Mouse (Mus musculus): Measurements from ENCODE around the gene Ulbp1. TPM values are rescaled to one million over a fixed set of nuclear protein-coding genes. Genes with fewer than 3 reads are reported as not detected.

Gene Ulbp1
- polyA plus RNA-seq, 1 experiment from 2014 or later, result 7.4 TPM

DNA sequence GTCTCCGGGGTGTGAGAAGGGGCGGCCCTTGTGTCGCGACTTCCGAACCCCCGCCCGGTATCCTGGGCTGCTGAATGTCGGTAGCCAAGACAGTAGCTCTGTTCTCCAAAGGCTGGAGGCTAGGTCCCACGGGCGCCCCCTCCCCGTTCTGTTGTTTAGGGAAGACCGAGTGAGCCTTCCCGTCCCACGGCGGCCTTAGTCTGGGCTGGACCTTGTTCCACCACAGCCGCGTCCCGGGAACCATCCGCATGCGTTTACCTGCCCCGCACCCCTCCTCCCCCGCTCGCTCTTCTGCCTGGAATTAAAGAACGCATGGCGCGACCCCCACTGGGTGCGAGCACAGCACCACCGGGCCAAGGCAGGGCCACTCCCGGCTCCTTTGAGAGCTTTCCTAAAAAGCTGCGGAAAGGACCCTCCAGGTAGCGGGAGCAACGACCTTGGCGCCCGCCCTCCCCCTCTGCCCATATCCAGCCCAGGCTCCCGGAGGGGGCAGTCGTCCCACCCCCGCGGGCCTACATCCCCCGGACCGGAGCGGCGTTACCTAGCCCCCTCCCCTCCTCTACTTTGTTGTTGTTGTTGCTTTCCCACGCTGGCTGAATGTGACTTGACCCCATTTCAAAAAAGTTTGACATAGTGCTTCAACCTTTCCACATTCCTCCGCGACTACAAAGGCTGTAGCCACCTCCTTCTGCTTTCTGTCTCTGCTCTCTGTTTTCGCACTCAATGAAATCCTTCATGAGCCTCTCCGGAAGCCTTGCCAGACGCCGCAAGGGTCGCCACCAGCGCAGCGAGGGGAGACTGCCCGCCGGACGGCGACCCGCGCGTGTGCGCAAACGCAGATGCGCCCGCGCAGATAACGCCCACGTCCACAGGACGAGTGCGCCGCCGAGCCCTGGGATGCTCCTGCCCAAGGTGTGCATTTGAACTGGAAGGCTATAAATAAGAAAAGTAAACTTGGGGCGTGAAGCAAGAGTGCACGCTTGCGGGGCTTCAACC lies 81.2 kb downstream of the Ulbp1 start:
- H3K9me3 ChIP-seq (replicated peaks), result no peaks in the 10 kb centered on the region
- peaks cover 21% of the 10 kb centered on the region for H3K4me1 ChIP-seq (replicated peaks)
- peak overlapping the region; percentile 61 for H3K9ac ChIP-seq
- ATAC-seq (replicated peaks; ENCODE audit: insufficient number of reproducible peaks, insufficient read depth, low FRiP score, low read depth), result no peak; the same call in 1 of the 2 replicates
- H3K4me3 ChIP-seq, result peak overlapping the region; percentile 66
- H3K4me2 ChIP-seq, result peak overlapping the region; percentile 96
- H3K36me3 ChIP-seq, result no peaks in the 10 kb centered on the region
- H3K27me3 ChIP-seq, result peaks cover 29% of the 10 kb centered on the region
- under 1% methylated on average over 68 of the region's 73 CpGs for WGBS
- H3K27ac ChIP-seq, result no peak overlapping the region

- no peak for ATAC-seq (replicated peaks; ENCODE audit: insufficient number of reproducible peaks, insufficient read depth, low FRiP score, low read depth)
- whole genome bisulfite sequencing, result 0% methylated on average over 20 of the region's 20 CpGs
Observed at GRCm38 (mm10) chr10:7391561-7391934, 81.9 kb downstream of the Ulbp1 start.

DNA sequence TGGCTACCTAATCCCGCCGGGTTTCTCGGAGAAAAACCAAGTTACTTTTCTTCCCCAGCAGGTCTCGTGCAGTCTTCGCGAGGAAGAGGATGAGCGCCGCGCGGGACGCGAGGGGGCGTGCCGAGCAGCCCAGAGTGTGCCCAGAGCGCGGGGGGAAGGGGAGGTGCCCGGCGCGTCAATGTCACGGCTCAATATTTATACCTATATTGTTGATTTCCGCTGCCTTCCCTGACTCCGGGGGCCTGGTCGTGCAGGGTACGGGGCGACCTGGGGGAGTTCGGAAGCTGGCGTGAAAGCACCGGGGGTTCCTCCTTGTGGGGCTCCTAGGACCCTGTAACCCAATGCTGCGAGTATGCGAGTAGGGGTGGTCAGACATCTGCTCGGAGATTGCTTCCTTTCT lies 82.3 kb downstream of the Ulbp1 start:
- Histone ChIP-seq H3K4me3 (peak overlapping the region; percentile 66), H3K9me3 (replicated peaks) (no peaks in the 10 kb centered on the region), H3K4me1 (replicated peaks) (peaks cover 21% of the 10 kb centered on the region), H3K36me3 (no peaks in the 10 kb centered on the region), H3K9ac (peak overlapping the region; percentile 61), H3K27me3 (peaks cover 29% of the 10 kb centered on the region), H3K27ac (no peak overlapping the region), H3K4me2 (peak overlapping the region; percentile 96)
- under 1% methylated on average over 30 of the region's 31 CpGs for WGBS
- no peak; the same call in 1 of the 2 replicates for ATAC-seq (replicated peaks; ENCODE audit: insufficient number of reproducible peaks, insufficient read depth, low FRiP score, low read depth)

More at GRCm38 (mm10) chr10:7391561-7391934, 81.9 kb downstream of the Ulbp1 start:
- peaks cover 21% of the 10 kb centered on the region for H3K4me1 ChIP-seq (replicated peaks)
- H3K9me3 ChIP-seq (replicated peaks), result no peaks in the 10 kb centered on the region
- H3K27me3 ChIP-seq, result peaks cover 29% of the 10 kb centered on the region
- H3K36me3 ChIP-seq, result no peaks in the 10 kb centered on the region
- no peak overlapping the region for H3K27ac ChIP-seq
- H3K4me3 ChIP-seq, result peak overlapping the region; percentile 66
- H3K9ac ChIP-seq, result peak overlapping the region; percentile 61
- H3K4me2 ChIP-seq, result peak overlapping the region; percentile 96

Other genes with a start within 250 kb of the Ulbp1 start
- 1.1 and 2.1 TPM in 2 replicates for gene Lrp11, start 116.2 kb upstream of the Ulbp1 start, polyA plus RNA-seq (2015; fragmentation: Nextera tagmentation; extraction: Ambion mirVana)
- 26.8 and 31.3 TPM in 2 replicates for gene Nup43, start 193.9 kb upstream of the Ulbp1 start, polyA plus RNA-seq (2015; fragmentation: Nextera tagmentation; extraction: Ambion mirVana)
- gene Pcmt1, start 207.5 kb upstream of the Ulbp1 start, polyA plus RNA-seq (2015; fragmentation: Nextera tagmentation; extraction: Ambion mirVana), result 122 and 124 TPM in 2 replicates
- 2.9 and 4.2 TPM in 2 replicates for gene Lats1, start 207.6 kb upstream of the Ulbp1 start, polyA plus RNA-seq (2015; fragmentation: Nextera tagmentation; extraction: Ambion mirVana)

Data from heart, embryonic 15.5 days (tissue).